Mouse (Mus musculus): ENCODE data around the gene Slc17a1.

GRCm38 (mm10) chr13:23938699-23939098 lies 71.1 kb downstream of the Slc17a1 start:
- no peak for TF ChIP-seq TAL1 (conservative IDR thresholded peaks at IDR 0.05; ENCODE audit: low read depth, low read length)
- TF ChIP-seq CTCF (IDR thresholded peaks at IDR 0.05; ENCODE audit: low read depth, low read length): no peak

Data from G1E (cell line).